Mouse (Mus musculus) forebrain, embryonic 16.5 days (tissue): Measurements from ENCODE around the gene Rpl38. TPM values are rescaled to one million over a fixed set of nuclear protein-coding genes. Genes with fewer than 3 reads are reported as not detected.

Source experiments
- ATAC-seq: fragments of 200-750 bp; cut with Nextera tagmentation; 2 replicates; pipeline ENCODE4 v1.8.0; 2017; ENCODE audit warnings: mild to moderate bottlenecking, moderate library complexity
- H3K27ac ChIP-seq: fragments of 300-500 bp; sonication (generic); 2 replicates; pipeline ENCODE4 v1.5.1; 2014; ENCODE audit warnings: low read length, control low read depth
- H3K27me3 ChIP-seq: fragments of 300-500 bp; sonication (generic); replicated peaks from 2 replicates; pipeline ENCODE4 v1.6.1; 2014; ENCODE audit warnings: low read length; ENCODE audit not compliant: control insufficient read depth, insufficient read depth
- H3K36me3 ChIP-seq: fragments of 300-500 bp; sonication (generic); 2 replicates; pipeline ENCODE4 v1.6.1; 2014; ENCODE audit not compliant: control insufficient read depth, insufficient read depth
- H3K4me1 ChIP-seq: fragments of 300-500 bp; sonication (generic); replicated peaks from 2 replicates; pipeline ENCODE4 v1.6.1; 2014; ENCODE audit warnings: low read length; ENCODE audit not compliant: control insufficient read depth, insufficient read depth
- H3K4me2 ChIP-seq: fragments of 300-500 bp; sonication (generic); 2 replicates; pipeline ENCODE4 v1.6.1; 2014; ENCODE audit warnings: mild to moderate bottlenecking, low read length, control low read depth
- H3K4me3 ChIP-seq: fragments of 300-500 bp; sonication (generic); replicated peaks from 2 replicates; pipeline ENCODE4 v1.5.1; 2014; ENCODE audit warnings: mild to moderate bottlenecking, low read length, control low read depth
- H3K9ac ChIP-seq: fragments of 300-500 bp; sonication (generic); replicated peaks from 2 replicates; pipeline ENCODE4 v1.6.1; 2014; ENCODE audit warnings: low read depth, low read length, control low read depth
- H3K9me3 ChIP-seq: fragments of 300-500 bp; sonication (generic); 2 replicates; pipeline ENCODE4 v1.6.1; 2016; ENCODE audit warnings: low read length; ENCODE audit not compliant: control insufficient read depth
- WGBS: fragments of 180-500 bp; shearing (Covaris S2); extraction: QIAGEN DNeasy Blood & Tissue Kit; methylation state at CpG from one replicate; pipeline ENCODE4 v1.1.7; 2014; 5-methylcytosine and 5-hydroxymethylcytosine counted together
- polyA plus RNA-seq: library from polyadenylated mRNA; unstranded; fragments of >200 nt; fragmentation: Nextera tagmentation; extraction: Ambion mirVana; gene quantifications from 2 replicates; pipeline ENCODE4 v1.2.1, GENCODE M21; 2015

Rpl38 gene
- polyA plus RNA-seq, 1 experiment from 2014 or later = 637 TPM

- H3K36me3 ChIP-seq = no peaks in the 10 kb centered on the region
- peaks cover 24% of the 10 kb centered on the region for H3K4me1 ChIP-seq
- peak overlapping the region; percentile 70 for H3K27ac ChIP-seq
- peak; percentile 91 for ATAC-seq
- H3K4me2 ChIP-seq = peak overlapping the region; percentile 44
- peak overlapping the region; percentile 50 for H3K9ac ChIP-seq
- H3K4me3 ChIP-seq = no peak overlapping the region
- no peaks in the 10 kb centered on the region for H3K9me3 ChIP-seq
- WGBS = 14% methylated on average over 22 of the region's 22 CpGs
- H3K27me3 ChIP-seq = no peaks in the 10 kb centered on the region
These were observed 36.0 kb downstream of the Rpl38 start for GRCm38 (mm10) chr11:114704071-114704913.

- Histone ChIP-seq H3K27ac (no peak overlapping the region), H3K4me3 (no peak overlapping the region), H3K4me2 (no peak overlapping the region), H3K27me3 (no peaks in the 10 kb centered on the region), H3K9me3 (no peaks in the 10 kb centered on the region), H3K4me1 (peaks cover 24% of the 10 kb centered on the region), H3K9ac (no peak overlapping the region), H3K36me3 (no peaks in the 10 kb centered on the region)
- ATAC-seq = no peak
- 87% methylated on average over 5 of the region's 5 CpGs for WGBS
These were observed 38.0 kb downstream of the Rpl38 start for GRCm38 (mm10) chr11:114706358-114706757.

DNA sequence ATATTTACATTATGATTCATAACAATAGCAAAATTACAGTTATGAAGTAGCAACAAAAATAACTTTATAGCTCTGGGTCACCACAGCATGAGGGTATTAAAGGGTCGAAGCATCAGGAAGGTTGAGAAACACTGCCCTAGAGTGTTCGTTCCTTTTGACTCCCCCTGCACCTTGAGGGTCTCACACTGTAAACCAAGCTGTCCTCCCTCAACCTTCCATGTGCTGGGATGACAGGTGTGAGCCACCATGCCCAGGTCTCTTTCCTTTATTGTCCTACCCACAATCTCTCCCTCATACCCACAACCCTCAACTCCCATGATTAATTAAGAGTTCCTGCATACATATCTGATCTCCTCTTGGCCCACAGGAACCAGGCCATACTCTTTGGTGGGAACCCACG, 43.1 kb downstream of the Rpl38 start:
- no peak for ATAC-seq
- Histone ChIP-seq H3K4me1 (no peaks in the 10 kb centered on the region), H3K27ac (no peak overlapping the region), H3K9me3 (no peaks in the 10 kb centered on the region), H3K27me3 (no peaks in the 10 kb centered on the region), H3K4me3 (no peak overlapping the region), H3K4me2 (no peak overlapping the region), H3K9ac (no peak overlapping the region), H3K36me3 (no peaks in the 10 kb centered on the region)
- 90% methylated on average over 3 of the region's 3 CpGs for WGBS

- Histone ChIP-seq H3K36me3 (no peaks in the 10 kb centered on the region), H3K9me3 (no peaks in the 10 kb centered on the region), H3K27me3 (no peaks in the 10 kb centered on the region), H3K4me3 (no peak overlapping the region), H3K9ac (no peak overlapping the region), H3K4me2 (no peak overlapping the region), H3K4me1 (no peaks in the 10 kb centered on the region), H3K27ac (no peak overlapping the region)
- ATAC-seq = no peak
- 94% methylated on average over 12 of the region's 12 CpGs for WGBS
These were observed 43.5 kb downstream of the Rpl38 start for GRCm38 (mm10) chr11:114711861-114712260.

DNA sequence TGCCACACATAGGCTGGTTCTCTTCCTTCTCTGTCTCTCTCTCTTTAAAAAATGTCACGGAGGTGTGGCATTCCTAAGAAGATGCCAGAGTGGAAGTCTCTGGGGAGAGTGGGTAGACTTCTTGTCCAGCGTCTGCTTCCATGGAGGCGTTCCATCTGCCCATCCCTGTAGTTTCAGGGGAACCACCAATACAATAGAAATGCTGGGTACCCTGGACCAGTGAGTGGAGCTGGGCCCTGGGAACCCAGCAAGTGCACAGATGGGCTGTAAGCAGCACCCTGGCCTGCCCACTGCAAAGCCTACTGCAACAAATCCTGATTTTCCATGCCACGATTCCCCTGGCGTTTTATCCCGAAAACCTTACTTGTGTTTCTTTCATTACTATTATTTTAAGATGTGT, 46.2 kb downstream of the Rpl38 start:
- H3K4me1 ChIP-seq = no peaks in the 10 kb centered on the region
- no peak overlapping the region for H3K27ac ChIP-seq
- H3K9ac ChIP-seq = no peak overlapping the region
- no peak overlapping the region for H3K4me3 ChIP-seq
- no peak for ATAC-seq
- WGBS = 84% methylated on average over 6 of the region's 6 CpGs
- H3K4me2 ChIP-seq = no peak overlapping the region
- no peaks in the 10 kb centered on the region for H3K27me3 ChIP-seq
- no peaks in the 10 kb centered on the region for H3K36me3 ChIP-seq
- H3K9me3 ChIP-seq = no peaks in the 10 kb centered on the region

DNA sequence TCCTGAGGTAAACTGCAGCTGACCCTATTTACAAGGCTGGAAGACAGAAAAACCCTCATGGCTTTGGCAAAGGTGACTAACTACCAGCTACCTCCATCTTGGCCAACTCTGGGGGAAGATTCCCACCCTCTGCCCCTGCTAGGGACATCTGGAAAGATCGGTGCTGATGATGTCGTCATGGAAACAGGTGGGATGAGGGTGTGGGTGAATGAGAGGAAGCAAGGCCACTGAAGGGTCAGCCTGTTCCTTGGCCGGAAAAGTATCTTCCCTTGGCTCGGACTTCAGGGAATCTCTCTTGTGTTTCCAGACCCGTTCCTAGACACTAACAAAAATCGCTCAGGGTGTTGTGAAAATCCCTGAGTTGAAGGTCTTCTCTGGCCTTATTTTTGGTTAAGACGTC, 47.2 kb downstream of the Rpl38 start:
- Histone ChIP-seq H3K4me2 (no peak overlapping the region), H3K27me3 (no peaks in the 10 kb centered on the region), H3K27ac (no peak overlapping the region), H3K9ac (no peak overlapping the region), H3K36me3 (no peaks in the 10 kb centered on the region), H3K4me3 (no peak overlapping the region), H3K4me1 (no peaks in the 10 kb centered on the region), H3K9me3 (no peaks in the 10 kb centered on the region)
- WGBS = 79% methylated on average over 7 of the region's 7 CpGs
- ATAC-seq = no peak

DNA sequence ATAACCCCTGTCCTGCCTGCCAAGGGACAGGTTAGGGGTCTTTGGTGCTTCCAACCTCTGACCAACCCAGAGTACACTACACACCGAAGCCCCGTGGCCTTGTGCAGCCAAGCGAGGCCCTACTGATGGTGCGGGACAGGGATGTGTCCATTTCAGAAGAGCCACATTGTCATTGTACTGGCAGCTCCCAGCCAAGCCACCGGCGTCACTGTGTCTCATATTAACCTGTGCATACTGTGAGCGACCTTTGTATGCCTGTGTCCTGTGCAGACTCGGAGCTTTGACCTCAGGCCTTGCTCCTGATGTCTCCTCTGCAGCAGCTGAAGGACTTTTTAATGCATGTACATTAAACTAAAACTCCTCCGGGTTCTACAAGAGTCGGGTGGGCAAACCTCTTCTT, 52.2 kb downstream of the Rpl38 start:
- Histone ChIP-seq H3K4me2 (no peak overlapping the region), H3K4me3 (no peak overlapping the region), H3K27me3 (no peaks in the 10 kb centered on the region), H3K4me1 (no peaks in the 10 kb centered on the region; the same call in 1 of the 2 replicates), H3K27ac (no peak overlapping the region), H3K36me3 (no peaks in the 10 kb centered on the region), H3K9ac (no peak overlapping the region), H3K9me3 (no peaks in the 10 kb centered on the region)
- ATAC-seq = no peak
- WGBS = 92% methylated on average over 10 of the region's 10 CpGs

Other genes with a start within 250 kb of the Rpl38 start
- 25.1 and 27.5 TPM in 2 replicates for gene Ttyh2, start 6.9 kb downstream of the Rpl38 start, polyA plus RNA-seq
- 1.5 and 2.0 TPM in 2 replicates for gene Dnaic2, start 58.9 kb downstream of the Rpl38 start, polyA plus RNA-seq
- 0.26 and 0.66 TPM in 2 replicates for gene Kif19a, start 96.9 kb downstream of the Rpl38 start, polyA plus RNA-seq
- 18.5 and 19.4 TPM in 2 replicates for gene Btbd17, start 127.4 kb downstream of the Rpl38 start, polyA plus RNA-seq
- gene Gpr142, start 130.4 kb downstream of the Rpl38 start, polyA plus RNA-seq = not detected in 2 replicates
- 6.1 and 7.0 TPM in 2 replicates for gene Gprc5c, start 182.6 kb downstream of the Rpl38 start, polyA plus RNA-seq
- 0.94 and 0.95 TPM in 2 replicates for gene Cd300a, start 221.5 kb downstream of the Rpl38 start, polyA plus RNA-seq